Comparison of ENCODE assay signal across 12 mouse cellular contexts in genomic region chr1:191829124-191829523, GRCm38 (mm10). TPM values are rescaled to one million over a fixed set of nuclear protein-coding genes. Genes with fewer than 3 reads are reported as not detected.
DNase-seq lines count a peak whose midpoint lies in the region; TF ChIP-seq lines count a peak whose summit lies in the region.
"Had no signal": no experiment of that assay in that cellular context is flagged by ENCODE, and none has a peak within 500 bp of the region (broad histone marks: within the 10 kb centered on the region; RNA-seq: fewer than 3 reads in every experiment).

No protein-coding gene starts in this region.

- no peaks in the 10 kb centered on the region for H3K9me3 ChIP-seq in E14TG2a.4 (ENCODE audit: low read length)
- H3K9me3 ChIP-seq: liver, embryonic 15.5 days had no signal

- peaks cover 96% of the 10 kb centered on the region for H3K36me3 ChIP-seq in E14TG2a.4 (ENCODE audit: insufficient read depth, low read length)

- H3K4me3 ChIP-seq in layer of hippocampus, adult 2 months = no peak overlapping the region
- H3K4me3 ChIP-seq in E14TG2a.4 (replicated peaks; ENCODE audit: low read length) = no peak overlapping the region
- H3K4me3 ChIP-seq: liver, embryonic 15.5 days had no signal

- H3K27ac ChIP-seq in layer of hippocampus, adult 2 months = no peak overlapping the region
- H3K27ac ChIP-seq: liver, embryonic 15.5 days had no signal

- TF ChIP-seq CTCF in layer of hippocampus, adult 2 months (conservative IDR thresholded peaks at IDR 0.05) = peak; percentile 77
- peak; percentile 15; the same call in 1 of the 2 replicates for TF ChIP-seq CTCF in E14TG2a.4 (conservative IDR thresholded peaks at IDR 0.05; ENCODE audit: low read length)

- no peaks in the 10 kb centered on the region for H3K27me3 ChIP-seq in E14TG2a.4 (ENCODE audit: insufficient read depth, low read length)
- H3K27me3 ChIP-seq: liver, embryonic 15.5 days; Patski had no signal

- no peak for DNase-seq in layer of hippocampus, adult 2 months (ENCODE audit: low spot score in 2 of 2)
- DNase-seq in layer of hippocampus, adult 9-11 months = no peak
- peak; percentile 12 for DNase-seq in adipocyte (ENCODE audit: low spot score)
- peak; percentile 46 to 64 for DNase-seq in kidney, postnatal 25 days
- no peak for DNase-seq in Muller cell, postnatal 12 days (ENCODE audit: inconsistent ontology term)
- no peak for DNase-seq in thymus, postnatal 10 days (ENCODE audit: low spot score in 2 of 2)
- DNase-seq in lung, postnatal 14 days = no peak
- DNase-seq: cerebellum, postnatal 25 days; heart, adult 11 months had no signal

- H3K4me1 ChIP-seq in E14TG2a.4 (replicated peaks; ENCODE audit: low read depth, low read length) = peaks cover 21% of the 10 kb centered on the region
- H3K4me1 ChIP-seq: liver, embryonic 15.5 days had no signal

RNA-seq across cellular contexts. Expression of gene Nek2, which starts 7.9 kb away (rescaled TPM):
- 1 to 10 TPM; 1.0 to 1.3 TPM for total RNA-seq in layer of hippocampus, adult 2 months (2021)

Comparison
In these comparisons a context has a peak if more than half of its experiments do, and no peak if none do; other contexts are left out.
1. DNase-seq: peak in adipocyte (single experiment) and kidney, postnatal 25 days (2 of 2); none in layer of hippocampus, adult 2 months (0 of 2), layer of hippocampus, adult 9-11 months (single experiment), Muller cell, postnatal 12 days (single experiment), thymus, postnatal 10 days (0 of 2) and lung, postnatal 14 days (single experiment).